Mouse (Mus musculus): ENCODE data around the gene Micu1. TPM values are rescaled to one million over a fixed set of nuclear protein-coding genes. Genes with fewer than 3 reads are reported as not detected.
A peak's percentile ranks its signal among the peaks of the same experiment; 100 is the strongest.
"Not testable (repeated sequence)": the region's sequence is repeated elsewhere in the genome, so short reads cannot be mapped to it uniquely, and the experiment has no call there.

Gene Micu1
- polyA plus RNA-seq, 1 experiment: 22.9 TPM

GRCm38 (mm10) chr10:59875396-59875795 is 173.1 kb downstream of the Micu1 start:
- H3K4me1 ChIP-seq (ENCODE audit: control insufficient read depth, insufficient read depth, low read length): peaks cover 2% of the 10 kb centered on the region
- no peaks in the 10 kb centered on the region for H3K27me3 ChIP-seq (ENCODE audit: control insufficient read depth, insufficient read depth, low read length, poor library complexity, severe bottlenecking)
- no peaks in the 10 kb centered on the region for H3K36me3 ChIP-seq (ENCODE audit: control insufficient read depth, insufficient read depth, low read length, poor library complexity, severe bottlenecking)
- H3K4me3 ChIP-seq (ENCODE audit: low read depth, low read length): no peak overlapping the region
- no peak overlapping the region for H3K9ac ChIP-seq (ENCODE audit: low read depth, poor library complexity, severe bottlenecking)
- H3K9me3 ChIP-seq (replicated peaks; ENCODE audit: control insufficient read depth, insufficient read depth, low read length, poor library complexity, severe bottlenecking): no peaks in the 10 kb centered on the region
- no peak overlapping the region for H3K27ac ChIP-seq (ENCODE audit: insufficient read depth, low read length)
- TF ChIP-seq POLR2A (IDR thresholded peaks at IDR 0.05; ENCODE audit: insufficient read depth, low read length) (no peak), CTCF (IDR thresholded peaks at IDR 0.05; ENCODE audit: low read depth, low read length) (no peak), EP300 (IDR thresholded peaks at IDR 0.05; ENCODE audit: insufficient read depth, low read depth, low read length) (no peak)

- H3K9me3 ChIP-seq (replicated peaks; ENCODE audit: control insufficient read depth, insufficient read depth, low read length, poor library complexity, severe bottlenecking); H3K9ac ChIP-seq (ENCODE audit: low read depth, poor library complexity, severe bottlenecking); H3K4me3 ChIP-seq (ENCODE audit: low read depth, low read length); H3K4me1 ChIP-seq (ENCODE audit: control insufficient read depth, insufficient read depth, low read length); H3K27me3 ChIP-seq (ENCODE audit: control insufficient read depth, insufficient read depth, low read length, poor library complexity, severe bottlenecking); H3K27ac ChIP-seq (ENCODE audit: insufficient read depth, low read length); H3K36me3 ChIP-seq (ENCODE audit: control insufficient read depth, insufficient read depth, low read length, poor library complexity, severe bottlenecking): not testable (repeated sequence)
These were observed 174.4 kb downstream of the Micu1 start for GRCm38 (mm10) chr10:59876698-59877097.

DNA sequence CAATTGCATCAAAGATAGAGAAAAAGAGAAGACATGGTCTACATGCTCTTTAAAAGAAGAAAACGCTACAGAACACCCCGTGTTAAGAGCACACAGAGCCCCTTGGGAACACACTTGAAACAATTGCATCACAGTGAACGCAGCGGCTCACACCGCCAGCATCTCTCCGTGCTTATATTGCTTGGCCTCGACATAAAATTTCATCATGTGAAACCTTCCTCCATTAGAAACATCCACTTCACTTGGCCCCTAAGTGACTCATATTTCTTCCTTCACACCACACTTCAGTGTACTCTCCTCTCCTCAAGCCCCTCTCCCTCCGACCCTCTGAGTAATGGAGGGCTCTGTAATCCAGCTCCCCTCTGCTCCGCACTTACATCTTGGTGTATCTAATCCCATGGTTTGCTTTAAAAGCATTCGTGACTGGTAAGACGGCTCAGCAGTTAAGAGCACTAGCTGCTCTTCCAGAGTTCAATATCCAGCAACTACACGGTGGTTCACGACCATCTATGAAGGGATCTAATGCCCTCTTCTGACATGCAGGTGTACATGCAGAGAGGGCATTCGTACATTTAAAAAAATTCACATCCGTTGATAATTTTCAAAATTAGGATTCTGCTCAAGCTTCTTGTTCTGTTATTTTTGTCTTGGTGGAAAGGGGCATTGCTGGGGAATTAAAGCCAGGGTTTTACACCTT is 175.3 kb downstream of the Micu1 start:
- Histone ChIP-seq H3K36me3 (ENCODE audit: control insufficient read depth, insufficient read depth, low read length, poor library complexity, severe bottlenecking) (no peaks in the 10 kb centered on the region), H3K4me1 (ENCODE audit: control insufficient read depth, insufficient read depth, low read length) (peaks cover 2% of the 10 kb centered on the region), H3K9me3 (replicated peaks; ENCODE audit: control insufficient read depth, insufficient read depth, low read length, poor library complexity, severe bottlenecking) (no peaks in the 10 kb centered on the region), H3K4me3 (ENCODE audit: low read depth, low read length) (no peak overlapping the region), H3K27ac (ENCODE audit: insufficient read depth, low read length) (no peak overlapping the region), H3K27me3 (ENCODE audit: control insufficient read depth, insufficient read depth, low read length, poor library complexity, severe bottlenecking) (no peaks in the 10 kb centered on the region), H3K9ac (ENCODE audit: low read depth, poor library complexity, severe bottlenecking) (no peak overlapping the region)
- TF ChIP-seq CTCF (IDR thresholded peaks at IDR 0.05; ENCODE audit: low read depth, low read length): no peak
- TF ChIP-seq EP300 (IDR thresholded peaks at IDR 0.05; ENCODE audit: insufficient read depth, low read depth, low read length): no peak
- TF ChIP-seq POLR2A (IDR thresholded peaks at IDR 0.05; ENCODE audit: insufficient read depth, low read length): no peak

- Histone ChIP-seq H3K27me3 (ENCODE audit: control insufficient read depth, insufficient read depth, low read length, poor library complexity, severe bottlenecking) (no peaks in the 10 kb centered on the region), H3K9ac (ENCODE audit: low read depth, poor library complexity, severe bottlenecking) (peak overlapping the region; percentile 88), H3K9me3 (replicated peaks; ENCODE audit: control insufficient read depth, insufficient read depth, low read length, poor library complexity, severe bottlenecking) (no peaks in the 10 kb centered on the region), H3K36me3 (ENCODE audit: control insufficient read depth, insufficient read depth, low read length, poor library complexity, severe bottlenecking) (no peaks in the 10 kb centered on the region), H3K27ac (ENCODE audit: insufficient read depth, low read length) (no peak overlapping the region), H3K4me3 (ENCODE audit: low read depth, low read length) (peak overlapping the region; percentile 79), H3K4me1 (ENCODE audit: control insufficient read depth, insufficient read depth, low read length) (peaks cover 2% of the 10 kb centered on the region)
- no peak for TF ChIP-seq CTCF (IDR thresholded peaks at IDR 0.05; ENCODE audit: low read depth, low read length)
These were observed 176.5 kb downstream of the Micu1 start for GRCm38 (mm10) chr10:59878823-59879222.

- Histone ChIP-seq H3K27ac (ENCODE audit: insufficient read depth, low read length) (peak within 1 kb of the TSS; percentile 78), H3K4me3 (ENCODE audit: low read depth, low read length) (peak within 1 kb of the TSS; percentile 85), H3K36me3 (ENCODE audit: control insufficient read depth, insufficient read depth, low read length, poor library complexity, severe bottlenecking) (no peaks in the 10 kb centered on the region), H3K9ac (ENCODE audit: low read depth, poor library complexity, severe bottlenecking) (peak within 1 kb of the TSS; percentile 88), H3K4me1 (ENCODE audit: control insufficient read depth, insufficient read depth, low read length) (no peaks in the 10 kb centered on the region), H3K27me3 (ENCODE audit: control insufficient read depth, insufficient read depth, low read length, poor library complexity, severe bottlenecking) (no peaks in the 10 kb centered on the region), H3K9me3 (replicated peaks; ENCODE audit: control insufficient read depth, insufficient read depth, low read length, poor library complexity, severe bottlenecking) (no peaks in the 10 kb centered on the region)
- TF ChIP-seq CTCF (IDR thresholded peaks at IDR 0.05; ENCODE audit: low read depth, low read length): no peak
- TF ChIP-seq EP300 (IDR thresholded peaks at IDR 0.05; ENCODE audit: insufficient read depth, low read depth, low read length): peak; percentile 31; the same call in 1 of the 2 replicates
These were observed 177.2 kb downstream of the Micu1 start, which contains the start of gene Dnajb12 for GRCm38 (mm10) chr10:59879255-59880028. TSS of gene Dnajb12 (plus strand) at chr10:59879556.

DNA sequence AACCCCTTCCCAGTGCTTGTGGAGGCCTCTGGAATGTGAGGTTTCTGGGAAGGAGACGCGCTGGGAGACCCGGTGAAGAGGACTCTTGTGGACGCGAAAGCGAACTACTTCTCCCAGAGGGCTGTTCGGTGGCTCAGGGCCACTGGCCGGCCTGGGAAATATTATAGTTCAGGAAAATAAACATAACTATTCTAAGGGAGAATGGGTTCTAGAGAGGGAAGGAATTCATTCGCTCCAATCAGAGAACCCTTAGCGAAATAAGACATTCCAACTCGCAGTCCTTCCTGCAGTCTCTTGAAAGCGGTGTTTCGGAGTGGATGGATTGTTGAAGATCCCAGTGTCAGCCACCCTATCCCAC is 177.7 kb downstream of the Micu1 start:
- Histone ChIP-seq H3K36me3 (ENCODE audit: control insufficient read depth, insufficient read depth, low read length, poor library complexity, severe bottlenecking) (no peaks in the 10 kb centered on the region), H3K27me3 (ENCODE audit: control insufficient read depth, insufficient read depth, low read length, poor library complexity, severe bottlenecking) (no peaks in the 10 kb centered on the region), H3K4me3 (ENCODE audit: low read depth, low read length) (peak overlapping the region; percentile 85), H3K4me1 (ENCODE audit: control insufficient read depth, insufficient read depth, low read length) (no peaks in the 10 kb centered on the region), H3K27ac (ENCODE audit: insufficient read depth, low read length) (peak overlapping the region; percentile 32; the same call in 1 of the 2 replicates), H3K9ac (ENCODE audit: low read depth, poor library complexity, severe bottlenecking) (peak overlapping the region; percentile 88), H3K9me3 (replicated peaks; ENCODE audit: control insufficient read depth, insufficient read depth, low read length, poor library complexity, severe bottlenecking) (no peaks in the 10 kb centered on the region)
- TF ChIP-seq CTCF (IDR thresholded peaks at IDR 0.05; ENCODE audit: low read depth, low read length): no peak
- TF ChIP-seq EP300 (IDR thresholded peaks at IDR 0.05; ENCODE audit: insufficient read depth, low read depth, low read length): no peak
- no peak for TF ChIP-seq POLR2A (IDR thresholded peaks at IDR 0.05; ENCODE audit: insufficient read depth, low read length)

All from ES-Bruce4 (cell line).